Mouse (Mus musculus) forebrain, postnatal 0 days (tissue): ENCODE results near the gene Eef1a1. TPM values are rescaled to one million over a fixed set of nuclear protein-coding genes. Genes with fewer than 3 reads are reported as not detected.
A peak's percentile ranks its signal among the peaks of the same experiment; 100 is the strongest.

Experiments
- ATAC-seq: fragments of 200-750 bp; cut with Nextera tagmentation; 2 replicates; pipeline ENCODE4 v1.8.0; 2017; ENCODE audit warnings: mild to moderate bottlenecking, moderate library complexity
- DNase-seq: peaks from one replicate; pipeline ENCODE4 v3.0.0-alpha.2; 2015
- H3K27ac ChIP-seq: fragments of 300-500 bp; sonication (generic); 2 replicates; pipeline ENCODE4 v1.5.1; 2014; ENCODE audit warnings: low read depth, mild to moderate bottlenecking, antibody characterized with exemption, low read length, moderate library complexity, mixed read lengths
- H3K27me3 ChIP-seq: fragments of 300-500 bp; sonication (generic); 2 replicates; pipeline ENCODE4 v1.6.1; 2014; ENCODE audit warnings: mild to moderate bottlenecking, low read length, mixed read lengths; ENCODE audit not compliant: insufficient read depth
- H3K36me3 ChIP-seq: fragments of 300-500 bp; sonication (generic); 2 replicates; pipeline ENCODE4 v1.6.1; 2014; ENCODE audit warnings: mild to moderate bottlenecking, moderate library complexity; ENCODE audit not compliant: insufficient read depth
- H3K4me1 ChIP-seq: fragments of 300-500 bp; sonication (generic); 2 replicates; pipeline ENCODE4 v1.6.1; 2014; ENCODE audit warnings: antibody characterized with exemption; ENCODE audit not compliant: insufficient read depth
- H3K4me2 ChIP-seq: fragments of 300-500 bp; sonication (generic); 2 replicates; pipeline ENCODE4 v1.6.1; 2014; ENCODE audit warnings: low read depth, mild to moderate bottlenecking, moderate library complexity
- H3K4me3 ChIP-seq: fragments of 300-500 bp; sonication (generic); 2 replicates; pipeline ENCODE4 v1.5.1; 2014; ENCODE audit warnings: low read depth, low read length, mixed read lengths
- H3K9ac ChIP-seq: fragments of 300-500 bp; sonication (generic); 2 replicates; pipeline ENCODE4 v1.6.1; 2014; ENCODE audit warnings: mild to moderate bottlenecking
- H3K9me3 ChIP-seq: fragments of 300-500 bp; sonication (generic); 2 replicates; pipeline ENCODE4 v1.6.1; 2016; ENCODE audit warnings: low read length
- CTCF ChIP-seq: sonication (generic); IDR thresholded peaks from 2 replicates; pipeline ENCODE4 v1.5.1; 2016; ENCODE audit warnings: antibody characterized with exemption, control low read depth, low read depth
- WGBS: fragments of 180-500 bp; shearing (Covaris S2); extraction: QIAGEN DNeasy Blood & Tissue Kit; methylation state at CpG from one replicate; pipeline ENCODE4 v1.1.7; 2014; 5-methylcytosine and 5-hydroxymethylcytosine counted together
- polyA plus RNA-seq: library from polyadenylated mRNA; unstranded; fragments of >200 nt; fragmentation: Nextera tagmentation; extraction: Ambion mirVana; gene quantifications from 2 replicates; pipeline ENCODE4 v1.2.1, GENCODE M21; 2015
- total RNA-seq: library from RNA; depleted of rRNA; stranded (reverse); fragments of >200 nt; gene quantifications from 2 replicates; pipeline ENCODE4 v1.2.3, GENCODE M21; 2014

Gene Eef1a1
- total and polyA plus RNA-seq, 2 experiments from 2014 or later = 2,982 to 9,311 TPM

- H3K27me3 ChIP-seq = no peaks in the 10 kb centered on the region
- H3K4me1 ChIP-seq = no peaks in the 10 kb centered on the region
- 95% methylated on average over 4 of the region's 4 CpGs for WGBS
- H3K4me2 ChIP-seq = no peak overlapping the region
- no peaks in the 10 kb centered on the region for H3K9me3 ChIP-seq
- H3K27ac ChIP-seq = no peak overlapping the region
- DNase-seq (no peak), ATAC-seq (no peak)
- H3K9ac ChIP-seq = no peak overlapping the region
- H3K4me3 ChIP-seq = no peak overlapping the region
- H3K36me3 ChIP-seq = peaks cover 67% of the 10 kb centered on the region
- no peak for TF ChIP-seq CTCF
These were observed 25.6 kb downstream of the Eef1a1 start for GRCm38 (mm10) chr9:78463337-78463736.

- no peak for DNase-seq
- Histone ChIP-seq H3K27ac (no peak overlapping the region), H3K4me3 (no peak overlapping the region), H3K36me3 (peaks cover 48% of the 10 kb centered on the region), H3K4me2 (no peak overlapping the region), H3K9ac (no peak overlapping the region), H3K27me3 (no peaks in the 10 kb centered on the region), H3K4me1 (no peaks in the 10 kb centered on the region), H3K9me3 (no peaks in the 10 kb centered on the region)
- ATAC-seq = no peak
- 95% methylated on average over 8 of the region's 8 CpGs for WGBS
- no peak for TF ChIP-seq CTCF
These were observed 31.9 kb downstream of the Eef1a1 start for GRCm38 (mm10) chr9:78457026-78457425.

- no peak for TF ChIP-seq CTCF
- Histone ChIP-seq H3K9ac (no peak overlapping the region), H3K4me1 (peaks cover 12% of the 10 kb centered on the region), H3K9me3 (no peaks in the 10 kb centered on the region), H3K27me3 (0 out of 2 replicates have a peak, but pooled peaks cover under 1% of the 10 kb centered on the region), H3K4me2 (no peak overlapping the region), H3K36me3 (peaks cover 18% of the 10 kb centered on the region), H3K27ac (no peak overlapping the region), H3K4me3 (no peak overlapping the region)
- DNase-seq (no peak), ATAC-seq (no peak)
- WGBS = 85% methylated on average over 4 of the region's 4 CpGs
These were observed 37.6 kb downstream of the Eef1a1 start for GRCm38 (mm10) chr9:78451382-78451781.

- H3K9ac ChIP-seq = no peak overlapping the region
- DNase-seq = no peak
- TF ChIP-seq CTCF = no peak
- H3K4me1 ChIP-seq = peaks cover 12% of the 10 kb centered on the region
- no peaks in the 10 kb centered on the region for H3K9me3 ChIP-seq
- H3K4me3 ChIP-seq = no peak overlapping the region
- ATAC-seq = no peak
- no peak overlapping the region for H3K4me2 ChIP-seq
- H3K27ac ChIP-seq = no peak overlapping the region
- WGBS = 67% methylated on average over 5 of the region's 5 CpGs
- H3K27me3 ChIP-seq = peaks cover 11% of the 10 kb centered on the region; the same call in 1 of the 2 replicates
- peaks cover 18% of the 10 kb centered on the region for H3K36me3 ChIP-seq
These were observed 38.5 kb downstream of the Eef1a1 start for GRCm38 (mm10) chr9:78450404-78450803.

- H3K36me3 ChIP-seq = peaks cover 8% of the 10 kb centered on the region
- ATAC-seq (peak; percentile 97), DNase-seq (peak; percentile 97)
- H3K9me3 ChIP-seq = no peaks in the 10 kb centered on the region
- TF ChIP-seq CTCF = no peak
- peak within 1 kb of the TSS; percentile 91 for H3K9ac ChIP-seq
- H3K4me3 ChIP-seq = peak within 1 kb of the TSS; percentile 99
- under 1% methylated on average over 92 of the region's 96 CpGs for WGBS
- peaks cover 28% of the 10 kb centered on the region for H3K27me3 ChIP-seq
- peak within 1 kb of the TSS; percentile 62 for H3K4me2 ChIP-seq
- peak within 1 kb of the TSS; percentile 96 for H3K27ac ChIP-seq
- H3K4me1 ChIP-seq = peaks cover 12% of the 10 kb centered on the region
These were observed 40.7 kb downstream of the Eef1a1 start, which contains the start of the genes Mto1 and Gm17324 for GRCm38 (mm10) chr9:78447973-78448873. TSS of gene Mto1 (plus strand) at chr9:78448208. TSS of gene Gm17324 (minus strand) at chr9:78448786.

GRCm38 (mm10) chr9:78447606-78447972 lies 41.4 kb downstream of the Eef1a1 start:
- H3K36me3 ChIP-seq = peaks cover 6% of the 10 kb centered on the region; the same call in 1 of the 2 replicates
- peak overlapping the region; percentile 91 for H3K9ac ChIP-seq
- peaks cover 35% of the 10 kb centered on the region for H3K27me3 ChIP-seq
- 28% methylated on average over 9 of the region's 9 CpGs for WGBS
- H3K4me1 ChIP-seq = peaks cover 12% of the 10 kb centered on the region
- peak overlapping the region; percentile 96; the same call in 1 of the 2 replicates for H3K27ac ChIP-seq
- DNase-seq (no peak), ATAC-seq (peak; percentile 28)
- H3K4me3 ChIP-seq = peak overlapping the region; percentile 99
- H3K9me3 ChIP-seq = no peaks in the 10 kb centered on the region
- H3K4me2 ChIP-seq = peak overlapping the region; percentile 62
- no peak for TF ChIP-seq CTCF
